Mouse (Mus musculus) spleen, adult 2 months (tissue): ENCODE measurements at regions not wholly inside any gene's neighbourhood (a gene's known extent, or its start where the extent isn't known, plus 50 kb on each side); places are given as distances from the start of the nearest gene placed in this dataset.

ENCODE experiments used
- CTCF ChIP-seq: fragments of 200-500 bp; IDR thresholded peaks from 2 replicates; pipeline ENCODE4 v1.5.1; 2011; ENCODE audit warnings: mild to moderate bottlenecking, inconsistent platforms; ENCODE audit not compliant: insufficient read depth, insufficient read length, insufficient replicate concordance; ENCODE audit errors: extremely low read depth
- POLR2A ChIP-seq: fragments of 200-500 bp; IDR thresholded peaks from 2 replicates; pipeline ENCODE4 v1.6.1; 2011; ENCODE audit warnings: low read depth, low read length, inconsistent platforms

- no peak for TF ChIP-seq CTCF
- TF ChIP-seq POLR2A = no peak
These were observed 86.3 kb upstream of the Rbpj start for GRCm38 (mm10) chr5:53379612-53380011.
